Mouse (Mus musculus): ENCODE data around the gene Kcnh4.

The Kcnh4 gene

GRCm38 (mm10) chr11:100709201-100709810 is 50.4 kb downstream of the Kcnh4 start:
- no peak for DNase-seq (ENCODE audit: low spot score)

GRCm38 (mm10) chr11:100705095-100705747 is 54.5 kb downstream of the Kcnh4 start:
- DNase-seq (ENCODE audit: low spot score), result no peak

DNA sequence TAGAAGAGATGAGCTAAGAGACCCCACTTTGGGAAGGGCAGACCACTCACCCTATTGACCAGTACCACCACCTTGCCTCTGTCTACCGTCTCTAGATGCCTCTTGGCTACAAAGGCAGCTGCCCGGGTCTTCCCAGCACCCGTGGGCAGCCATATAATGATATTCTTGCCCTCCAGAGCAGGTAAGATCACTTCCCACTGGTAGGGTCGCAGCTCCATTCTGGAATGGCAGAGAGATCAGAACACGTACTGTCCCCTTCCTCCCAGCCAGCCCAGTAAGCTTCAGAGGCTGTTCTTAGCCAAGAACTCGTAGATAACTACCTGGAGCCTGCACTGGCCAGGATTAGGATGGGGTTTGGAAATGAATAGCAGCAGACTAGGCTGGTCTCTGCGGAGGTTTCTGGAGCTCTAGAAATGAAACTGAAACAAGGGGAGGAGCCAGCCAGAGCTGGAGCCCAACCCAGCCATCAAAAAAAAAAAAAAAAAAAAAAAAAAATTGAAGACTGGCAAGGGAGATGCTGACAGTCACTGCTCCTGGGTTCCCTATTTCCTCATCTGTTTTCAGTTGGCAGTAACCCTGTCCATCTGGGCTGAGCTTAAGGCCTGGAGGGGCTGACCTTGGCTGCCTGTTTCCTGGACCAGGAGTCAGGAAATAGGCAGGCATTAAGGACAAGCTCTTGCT is 55.8 kb downstream of the Kcnh4 start, which contains the start of gene Dhx58:
Gene Dhx58 (minus strand): TSS at position 421 of the 681 bp plus-strand sequence.
- peak; percentile 84 for DNase-seq (ENCODE audit: low spot score)

GRCm38 (mm10) chr11:100703366-100703765 is 56.4 kb downstream of the Kcnh4 start:
- no peak for DNase-seq (ENCODE audit: low spot score)

- DNase-seq (ENCODE audit: low spot score), result no peak
Measured at GRCm38 (mm10) chr11:100702906-100703305, 56.8 kb downstream of the Kcnh4 start.

GRCm38 (mm10) chr11:100702081-100702851 is 57.5 kb downstream of the Kcnh4 start:
- peak; percentile 85 for DNase-seq (ENCODE audit: low spot score)

GRCm38 (mm10) chr11:100701301-100701700 is 58.4 kb downstream of the Kcnh4 start:
- DNase-seq (ENCODE audit: low spot score), result no peak

DNA sequence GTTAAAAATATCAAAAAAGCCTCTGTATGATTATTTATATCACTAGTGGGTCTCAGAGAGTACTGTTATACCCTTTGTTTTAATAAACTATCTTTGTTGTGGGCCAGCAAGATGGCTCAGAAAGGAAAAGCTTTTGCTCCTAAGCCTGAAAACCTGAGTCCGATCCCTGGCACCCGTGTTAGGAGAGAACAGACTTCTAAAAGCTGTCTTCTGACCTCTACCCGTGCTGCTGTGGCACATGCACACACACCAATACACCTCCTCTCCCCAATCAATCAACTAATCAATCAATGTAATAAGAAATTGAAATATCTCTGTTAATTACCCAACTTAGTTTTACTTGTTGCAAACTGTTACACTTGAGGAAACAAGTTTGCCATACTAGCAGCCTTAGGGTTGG is 59.0 kb downstream of the Kcnh4 start:
- no peak for DNase-seq (ENCODE audit: low spot score)

GRCm38 (mm10) chr11:100697921-100698320 is 61.8 kb downstream of the Kcnh4 start:
- DNase-seq (ENCODE audit: low spot score), result no peak

GRCm38 (mm10) chr11:100694926-100695325 is 64.8 kb downstream of the Kcnh4 start:
- peak; percentile 59 for DNase-seq (ENCODE audit: low spot score)

DNA sequence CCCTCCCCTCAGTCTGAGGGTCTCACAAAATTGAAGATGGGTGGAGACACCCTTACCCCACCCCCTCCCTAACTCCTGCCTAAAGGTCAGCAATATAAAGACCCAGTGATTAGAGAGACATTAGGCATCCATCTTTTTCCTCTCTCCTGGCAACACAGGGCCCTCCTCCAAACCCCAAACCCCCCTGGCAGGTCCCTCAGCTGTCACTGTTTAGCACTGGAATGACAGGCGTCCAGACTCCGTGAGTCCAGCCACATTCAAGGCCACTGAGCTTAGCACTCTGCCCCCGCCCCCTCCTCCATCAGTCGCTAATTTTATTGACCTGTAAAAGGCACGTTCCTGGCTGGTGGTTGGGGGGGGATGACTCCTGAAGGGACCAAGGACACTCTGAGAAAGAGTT is 66.6 kb downstream of the Kcnh4 start:
- no peak for DNase-seq (ENCODE audit: low spot score)

- DNase-seq (ENCODE audit: low spot score), result no peak
Measured at GRCm38 (mm10) chr11:100692164-100692616, 67.6 kb downstream of the Kcnh4 start, which contains the start of gene Zfp385c. Zfp385c (minus strand) TSS chr11:100692455.

DNA sequence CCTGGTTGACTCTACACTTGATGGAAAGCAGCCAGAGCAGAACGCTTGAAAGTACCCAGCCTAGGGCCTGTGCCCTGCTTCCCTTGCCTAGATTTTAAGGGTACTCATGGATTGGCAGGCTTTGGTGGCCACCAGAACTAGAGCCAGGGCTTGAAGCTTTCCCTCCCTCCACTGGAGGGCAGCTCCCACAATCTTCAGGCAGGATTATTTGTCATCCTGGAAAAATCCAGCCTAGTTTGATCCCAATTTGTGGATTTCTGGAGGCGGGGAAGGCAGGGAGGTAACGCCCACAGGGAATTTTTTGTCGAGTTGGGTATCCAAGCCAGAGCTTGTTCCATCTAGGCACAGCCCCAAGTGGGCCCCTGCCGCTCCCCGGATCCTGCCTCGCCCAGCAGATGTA is 69.4 kb downstream of the Kcnh4 start:
- no peak for DNase-seq (ENCODE audit: low spot score)
